Mouse (Mus musculus): ENCODE measurements at regions not wholly inside any gene's neighbourhood (a gene's known extent, or its start where the extent isn't known, plus 50 kb on each side); places are given as distances from the start of the nearest gene placed in this dataset.

DNA sequence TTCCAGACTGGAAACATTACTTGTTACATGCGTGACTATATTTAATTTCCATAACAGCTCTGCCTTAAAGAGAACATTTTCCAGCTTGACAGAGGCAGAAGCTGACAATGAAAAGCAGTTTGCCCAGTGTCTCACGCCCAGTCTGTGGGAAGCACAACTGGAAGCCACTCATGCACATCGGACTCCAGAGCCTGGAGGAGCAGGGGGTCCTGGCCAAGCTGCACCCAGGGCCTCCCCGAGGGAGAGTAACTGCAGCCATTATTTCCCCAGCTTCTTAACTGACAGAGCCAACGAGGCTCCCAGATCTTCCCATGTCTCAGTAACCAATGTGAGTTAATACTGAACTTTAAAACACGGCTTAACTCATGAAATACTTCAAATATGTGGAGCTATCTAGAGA is 223.5 kb downstream of the Opa1 start:
- no peak overlapping the region for H3K27ac ChIP-seq (replicated peaks; ENCODE audit: low read depth, low read length)
- 64% methylated on average over 6 of the region's 6 CpGs for WGBS
- H3K9ac ChIP-seq (replicated peaks; ENCODE audit: low read length), result no peak overlapping the region
- H3K9me3 ChIP-seq (replicated peaks; ENCODE audit: control insufficient read depth, low read length), result no peaks in the 10 kb centered on the region
- no peak overlapping the region for H3K4me2 ChIP-seq (ENCODE audit: low read depth, low read length)
- ATAC-seq (replicated peaks; ENCODE audit: insufficient number of reproducible peaks, low FRiP score, low TSS enrichment, low read depth), result no peak
- H3K4me3 ChIP-seq (ENCODE audit: low read depth, low read length), result no peak overlapping the region
- H3K4me1 ChIP-seq (ENCODE audit: control insufficient read depth, insufficient read depth, low read length), result no peaks in the 10 kb centered on the region; the same call in 1 of the 2 replicates
- no peaks in the 10 kb centered on the region for H3K27me3 ChIP-seq (ENCODE audit: control insufficient read depth, insufficient read depth, low read length)
- H3K36me3 ChIP-seq (replicated peaks; ENCODE audit: control insufficient read depth, insufficient read depth, low read depth, low read length), result no peaks in the 10 kb centered on the region
- DNase-seq (ENCODE audit: low spot score), result no peak

GRCm38 (mm10) chr16:29807859-29808258 is 228.7 kb downstream of the Opa1 start:
- DNase-seq (ENCODE audit: low spot score) (no peak), ATAC-seq (replicated peaks; ENCODE audit: insufficient number of reproducible peaks, low FRiP score, low TSS enrichment, low read depth) (no peak)
- Histone ChIP-seq H3K27ac (replicated peaks; ENCODE audit: low read depth, low read length) (no peak overlapping the region), H3K4me3 (ENCODE audit: low read depth, low read length) (no peak overlapping the region), H3K36me3 (replicated peaks; ENCODE audit: control insufficient read depth, insufficient read depth, low read depth, low read length) (no peaks in the 10 kb centered on the region), H3K4me2 (ENCODE audit: low read depth, low read length) (no peak overlapping the region), H3K9ac (replicated peaks; ENCODE audit: low read length) (no peak overlapping the region), H3K27me3 (ENCODE audit: control insufficient read depth, insufficient read depth, low read length) (no peaks in the 10 kb centered on the region), H3K9me3 (replicated peaks; ENCODE audit: control insufficient read depth, low read length) (no peaks in the 10 kb centered on the region), H3K4me1 (ENCODE audit: control insufficient read depth, insufficient read depth, low read length) (no peaks in the 10 kb centered on the region; the same call in 1 of the 2 replicates)
- WGBS, result 62% methylated on average over 5 of the region's 5 CpGs

GRCm38 (mm10) chr16:29808851-29809250 is 229.7 kb downstream of the Opa1 start:
- DNase-seq (ENCODE audit: low spot score) (no peak), ATAC-seq (replicated peaks; ENCODE audit: insufficient number of reproducible peaks, low FRiP score, low TSS enrichment, low read depth) (no peak)
- no peaks in the 10 kb centered on the region for H3K36me3 ChIP-seq (replicated peaks; ENCODE audit: control insufficient read depth, insufficient read depth, low read depth, low read length)
- no peak overlapping the region for H3K4me2 ChIP-seq (ENCODE audit: low read depth, low read length)
- H3K27me3 ChIP-seq (ENCODE audit: control insufficient read depth, insufficient read depth, low read length), result no peaks in the 10 kb centered on the region
- H3K4me1 ChIP-seq (ENCODE audit: control insufficient read depth, insufficient read depth, low read length), result peaks cover 5% of the 10 kb centered on the region
- 82% methylated on average over 4 of the region's 4 CpGs for WGBS
- no peak overlapping the region for H3K27ac ChIP-seq (replicated peaks; ENCODE audit: low read depth, low read length)
- no peaks in the 10 kb centered on the region for H3K9me3 ChIP-seq (replicated peaks; ENCODE audit: control insufficient read depth, low read length)
- H3K4me3 ChIP-seq (ENCODE audit: low read depth, low read length), result no peak overlapping the region
- no peak overlapping the region for H3K9ac ChIP-seq (replicated peaks; ENCODE audit: low read length)

- WGBS, result 4% methylated on average over 31 of the region's 31 CpGs
- peak; percentile 14 for ATAC-seq (replicated peaks; ENCODE audit: insufficient number of reproducible peaks, low FRiP score, low TSS enrichment, low read depth)
- H3K4me1 ChIP-seq (ENCODE audit: control insufficient read depth, insufficient read depth, low read length), result peaks cover 5% of the 10 kb centered on the region
These were observed 234.4 kb downstream of the Opa1 start for GRCm38 (mm10) chr16:29813411-29814038.

GRCm38 (mm10) chr16:29814039-29814438 is 234.9 kb downstream of the Opa1 start:
- under 1% methylated on average over 28 of the region's 32 CpGs for WGBS
- Histone ChIP-seq H3K4me2 (ENCODE audit: low read depth, low read length) (peak overlapping the region; percentile 93), H3K9me3 (replicated peaks; ENCODE audit: control insufficient read depth, low read length) (no peaks in the 10 kb centered on the region), H3K4me1 (ENCODE audit: control insufficient read depth, insufficient read depth, low read length) (peaks cover 5% of the 10 kb centered on the region), H3K27me3 (ENCODE audit: control insufficient read depth, insufficient read depth, low read length) (no peaks in the 10 kb centered on the region; the same call in 1 of the 2 replicates), H3K27ac (replicated peaks; ENCODE audit: low read depth, low read length) (peak overlapping the region; percentile 70), H3K36me3 (replicated peaks; ENCODE audit: control insufficient read depth, insufficient read depth, low read depth, low read length) (no peaks in the 10 kb centered on the region), H3K4me3 (ENCODE audit: low read depth, low read length) (peak overlapping the region; percentile 51), H3K9ac (replicated peaks; ENCODE audit: low read length) (peak overlapping the region; percentile 92)
- DNase-seq (ENCODE audit: low spot score) (peak; percentile 87), ATAC-seq (replicated peaks; ENCODE audit: insufficient number of reproducible peaks, low FRiP score, low TSS enrichment, low read depth) (peak; percentile 80)

More at GRCm38 (mm10) chr16:29813411-29814038, 234.4 kb downstream of the Opa1 start:
- peak overlapping the region; percentile 70 for H3K27ac ChIP-seq (replicated peaks; ENCODE audit: low read depth, low read length)
- peak; percentile 59 for DNase-seq (ENCODE audit: low spot score)
- H3K4me3 ChIP-seq (ENCODE audit: low read depth, low read length), result peak overlapping the region; percentile 51
- H3K36me3 ChIP-seq (replicated peaks; ENCODE audit: control insufficient read depth, insufficient read depth, low read depth, low read length), result no peaks in the 10 kb centered on the region
- peak overlapping the region; percentile 93 for H3K4me2 ChIP-seq (ENCODE audit: low read depth, low read length)
- H3K9me3 ChIP-seq (replicated peaks; ENCODE audit: control insufficient read depth, low read length), result no peaks in the 10 kb centered on the region
- H3K9ac ChIP-seq (replicated peaks; ENCODE audit: low read length), result peak overlapping the region; percentile 92
- no peaks in the 10 kb centered on the region; the same call in 1 of the 2 replicates for H3K27me3 ChIP-seq (ENCODE audit: control insufficient read depth, insufficient read depth, low read length)

GRCm38 (mm10) chr16:29814655-29815054 is 235.5 kb downstream of the Opa1 start:
- Histone ChIP-seq H3K27ac (replicated peaks; ENCODE audit: low read depth, low read length) (no peak overlapping the region), H3K9ac (replicated peaks; ENCODE audit: low read length) (peak overlapping the region; percentile 92), H3K9me3 (replicated peaks; ENCODE audit: control insufficient read depth, low read length) (no peaks in the 10 kb centered on the region), H3K4me1 (ENCODE audit: control insufficient read depth, insufficient read depth, low read length) (peaks cover 5% of the 10 kb centered on the region), H3K4me3 (ENCODE audit: low read depth, low read length) (no peak overlapping the region), H3K27me3 (ENCODE audit: control insufficient read depth, insufficient read depth, low read length) (no peaks in the 10 kb centered on the region; the same call in 1 of the 2 replicates), H3K36me3 (replicated peaks; ENCODE audit: control insufficient read depth, insufficient read depth, low read depth, low read length) (no peaks in the 10 kb centered on the region), H3K4me2 (ENCODE audit: low read depth, low read length) (no peak overlapping the region)
- 60% methylated on average over 2 of the region's 2 CpGs for WGBS
- DNase-seq (ENCODE audit: low spot score) (no peak), ATAC-seq (replicated peaks; ENCODE audit: insufficient number of reproducible peaks, low FRiP score, low TSS enrichment, low read depth) (no peak)

DNA sequence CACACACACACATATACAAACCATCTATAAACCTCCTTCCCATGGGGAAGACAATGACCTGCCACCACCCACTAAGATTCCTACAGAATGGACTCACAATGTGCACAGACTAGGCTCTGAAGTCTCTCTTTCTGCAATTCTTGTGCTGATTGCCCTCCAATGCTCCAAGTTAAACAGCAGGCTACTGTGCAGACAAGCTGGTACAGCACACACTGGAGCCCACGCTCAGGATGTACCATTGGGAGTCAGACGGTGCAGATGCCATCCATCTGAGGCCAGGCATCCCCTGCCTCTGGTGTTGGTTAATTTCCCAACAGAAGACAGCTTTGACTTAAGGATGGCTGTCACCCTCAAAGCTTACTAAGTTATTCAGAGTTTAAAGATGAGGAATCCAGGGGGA is 236.1 kb downstream of the Opa1 start:
- Histone ChIP-seq H3K4me1 (ENCODE audit: control insufficient read depth, insufficient read depth, low read length) (peaks cover 5% of the 10 kb centered on the region), H3K4me2 (ENCODE audit: low read depth, low read length) (no peak overlapping the region), H3K36me3 (replicated peaks; ENCODE audit: control insufficient read depth, insufficient read depth, low read depth, low read length) (no peaks in the 10 kb centered on the region), H3K9me3 (replicated peaks; ENCODE audit: control insufficient read depth, low read length) (no peaks in the 10 kb centered on the region), H3K9ac (replicated peaks; ENCODE audit: low read length) (no peak overlapping the region), H3K27ac (replicated peaks; ENCODE audit: low read depth, low read length) (no peak overlapping the region), H3K27me3 (ENCODE audit: control insufficient read depth, insufficient read depth, low read length) (no peaks in the 10 kb centered on the region; the same call in 1 of the 2 replicates), H3K4me3 (ENCODE audit: low read depth, low read length) (no peak overlapping the region)
- no peak for DNase-seq (ENCODE audit: low spot score)
- ATAC-seq (replicated peaks; ENCODE audit: insufficient number of reproducible peaks, low FRiP score, low TSS enrichment, low read depth), result no peak
- WGBS, result 72% methylated on average over 2 of the region's 2 CpGs

DNA sequence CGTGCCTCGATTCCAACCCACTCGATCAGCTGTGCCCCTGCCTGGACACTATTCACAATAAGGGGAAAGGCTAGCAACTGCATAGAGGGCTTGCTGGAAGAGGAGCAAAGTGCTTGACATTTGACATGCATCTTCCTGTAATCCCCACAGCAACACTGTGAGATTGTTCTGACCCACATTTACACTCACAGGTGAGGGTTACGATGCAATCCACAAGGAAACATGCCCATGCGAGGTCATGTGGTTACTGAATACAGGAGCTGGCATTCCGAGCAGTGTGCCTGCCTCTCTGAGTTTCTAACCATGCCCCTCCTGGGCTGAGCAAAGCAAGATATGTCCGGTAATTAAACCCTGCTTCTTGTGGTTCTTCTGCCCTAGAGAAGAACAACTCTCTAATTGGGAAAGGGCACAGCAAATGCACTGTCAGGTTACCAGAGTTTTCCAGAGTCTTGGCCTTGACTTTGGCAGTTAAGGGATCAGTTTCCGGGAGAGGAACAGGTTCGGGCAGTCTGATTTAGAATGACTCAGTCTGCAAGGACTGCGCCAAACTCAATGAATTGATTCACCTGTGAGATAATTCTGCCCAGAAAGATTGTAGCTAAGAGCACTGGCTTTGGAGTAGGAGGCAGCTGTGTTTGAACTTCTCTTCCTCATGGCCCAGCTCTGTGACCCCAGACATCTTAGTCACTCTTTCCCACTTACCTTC is 236.7 kb downstream of the Opa1 start:
- Histone ChIP-seq H3K36me3 (replicated peaks; ENCODE audit: control insufficient read depth, insufficient read depth, low read depth, low read length) (no peaks in the 10 kb centered on the region), H3K27ac (replicated peaks; ENCODE audit: low read depth, low read length) (no peak overlapping the region), H3K27me3 (ENCODE audit: control insufficient read depth, insufficient read depth, low read length) (no peaks in the 10 kb centered on the region; the same call in 1 of the 2 replicates), H3K4me3 (ENCODE audit: low read depth, low read length) (no peak overlapping the region), H3K4me2 (ENCODE audit: low read depth, low read length) (no peak overlapping the region), H3K9ac (replicated peaks; ENCODE audit: low read length) (no peak overlapping the region), H3K9me3 (replicated peaks; ENCODE audit: control insufficient read depth, low read length) (no peaks in the 10 kb centered on the region), H3K4me1 (ENCODE audit: control insufficient read depth, insufficient read depth, low read length) (peaks cover 5% of the 10 kb centered on the region)
- ATAC-seq (replicated peaks; ENCODE audit: insufficient number of reproducible peaks, low FRiP score, low TSS enrichment, low read depth), result no peak
- 75% methylated on average over 10 of the region's 10 CpGs for WGBS
- no peak for DNase-seq (ENCODE audit: low spot score)
